Mouse (Mus musculus) splenic B cell, adult 2 months (primary cell): ENCODE results near the gene Tmem203.
"Not testable (repeated sequence)": the region's sequence is repeated elsewhere in the genome, so short reads cannot be mapped to it uniquely, and the experiment has no call there.

Source experiments
- DNase-seq: peaks from one replicate; pipeline ENCODE4 v3.0.0-alpha.2; 2011; ENCODE audit warnings: low read depth, low spot score
- H3K27me3 ChIP-seq: 2 replicates; pipeline ENCODE4 v1.6.1; 2012; ENCODE audit warnings: mild to moderate bottlenecking, low read length, moderate library complexity, mixed read lengths; ENCODE audit not compliant: control insufficient read depth, poor library complexity, insufficient read depth, severe bottlenecking
- H3K36me3 ChIP-seq: 2 replicates; pipeline ENCODE4 v1.6.1; 2012; ENCODE audit warnings: mild to moderate bottlenecking, low read length, moderate library complexity, mixed read lengths; ENCODE audit not compliant: control insufficient read depth, poor library complexity, insufficient read depth, severe bottlenecking

Gene Tmem203

GRCm38 (mm10) chr2:25241438-25241775 is 13.8 kb upstream of the Tmem203 start:
- DNase-seq = no peak

GRCm38 (mm10) chr2:25242101-25242506 is 13.1 kb upstream of the Tmem203 start, which contains the start of the genes Rnf208 and Cysrt1:
TSS of gene Rnf208 (plus strand) at chr2:25242255.
TSS of gene Cysrt1 (minus strand) at chr2:25242452.
- DNase-seq = no peak
- Histone ChIP-seq H3K36me3 (peaks cover 2% of the 10 kb centered on the region), H3K27me3 (peaks cover 3% of the 10 kb centered on the region; the same call in 1 of the 2 replicates)

More at GRCm38 (mm10) chr2:25241438-25241775, 13.8 kb upstream of the Tmem203 start:
- peaks cover 2% of the 10 kb centered on the region for H3K36me3 ChIP-seq
- H3K27me3 ChIP-seq = peaks cover 3% of the 10 kb centered on the region; the same call in 1 of the 2 replicates

GRCm38 (mm10) chr2:25243342-25243741 is 11.9 kb upstream of the Tmem203 start:
- no peak for DNase-seq
- H3K27me3 ChIP-seq = peaks cover 3% of the 10 kb centered on the region; the same call in 1 of the 2 replicates
- H3K36me3 ChIP-seq = peaks cover 4% of the 10 kb centered on the region

GRCm38 (mm10) chr2:25244144-25244543 is 11.1 kb upstream of the Tmem203 start:
- no peak for DNase-seq
- Histone ChIP-seq H3K36me3 (peaks cover 4% of the 10 kb centered on the region), H3K27me3 (peaks cover 3% of the 10 kb centered on the region; the same call in 1 of the 2 replicates)

GRCm38 (mm10) chr2:25246183-25247072 is 8.8 kb upstream of the Tmem203 start, which contains the start of gene AL732309.1:
TSS of gene AL732309.1 (minus strand) at chr2:25246863.
- no peak for DNase-seq
- peaks cover 7% of the 10 kb centered on the region for H3K36me3 ChIP-seq

GRCm38 (mm10) chr2:25252331-25252730 is 2.9 kb upstream of the Tmem203 start:
- peak; percentile 58 for DNase-seq
- Histone ChIP-seq H3K27me3 (no peaks in the 10 kb centered on the region), H3K36me3 (peaks cover 4% of the 10 kb centered on the region)

More at GRCm38 (mm10) chr2:25246183-25247072, 8.8 kb upstream of the Tmem203 start, which contains the start of gene AL732309.1:
- peaks cover 3% of the 10 kb centered on the region; the same call in 1 of the 2 replicates for H3K27me3 ChIP-seq

GRCm38 (mm10) chr2:25256443-25257109 is 1.3 kb downstream of the Tmem203 start:
- H3K27me3 ChIP-seq, H3K36me3 ChIP-seq: not testable (repeated sequence)
- DNase-seq = peak; percentile 82

- not testable (repeated sequence) for H3K27me3 ChIP-seq, H3K36me3 ChIP-seq, DNase-seq
Observed at GRCm38 (mm10) chr2:25257250-25257649, 2.0 kb downstream of the Tmem203 start.

- Histone ChIP-seq H3K36me3 (no peaks in the 10 kb centered on the region), H3K27me3 (no peaks in the 10 kb centered on the region)
- peak; percentile 63 for DNase-seq
Observed at GRCm38 (mm10) chr2:25258887-25259286, 3.6 kb downstream of the Tmem203 start.

GRCm38 (mm10) chr2:25261870-25262269 is 6.6 kb downstream of the Tmem203 start:
- no peak for DNase-seq
- Histone ChIP-seq H3K27me3 (no peaks in the 10 kb centered on the region), H3K36me3 (no peaks in the 10 kb centered on the region)

- DNase-seq = peak; percentile 97
- no peaks in the 10 kb centered on the region for H3K27me3 ChIP-seq
Observed at GRCm38 (mm10) chr2:25262291-25262767, 7.1 kb downstream of the Tmem203 start, which contains the start of gene Tprn. TSS of gene Tprn (plus strand) at chr2:25262618.

GRCm38 (mm10) chr2:25262795-25263622 is 7.8 kb downstream of the Tmem203 start:
- peak; percentile 59 for DNase-seq
- no peaks in the 10 kb centered on the region for H3K36me3 ChIP-seq
- H3K27me3 ChIP-seq = no peaks in the 10 kb centered on the region

More at GRCm38 (mm10) chr2:25262291-25262767, 7.1 kb downstream of the Tmem203 start, which contains the start of gene Tprn:
- H3K36me3 ChIP-seq = no peaks in the 10 kb centered on the region

- H3K27me3 ChIP-seq = no peaks in the 10 kb centered on the region
- DNase-seq = no peak
Observed at GRCm38 (mm10) chr2:25263623-25264285, 8.5 kb downstream of the Tmem203 start.

More at GRCm38 (mm10) chr2:25263623-25264285, 8.5 kb downstream of the Tmem203 start:
- H3K36me3 ChIP-seq = no peaks in the 10 kb centered on the region; the same call in 1 of the 2 replicates
